Mouse (Mus musculus): ENCODE data around the gene Nrbp1.

Nrbp1 gene

DNA sequence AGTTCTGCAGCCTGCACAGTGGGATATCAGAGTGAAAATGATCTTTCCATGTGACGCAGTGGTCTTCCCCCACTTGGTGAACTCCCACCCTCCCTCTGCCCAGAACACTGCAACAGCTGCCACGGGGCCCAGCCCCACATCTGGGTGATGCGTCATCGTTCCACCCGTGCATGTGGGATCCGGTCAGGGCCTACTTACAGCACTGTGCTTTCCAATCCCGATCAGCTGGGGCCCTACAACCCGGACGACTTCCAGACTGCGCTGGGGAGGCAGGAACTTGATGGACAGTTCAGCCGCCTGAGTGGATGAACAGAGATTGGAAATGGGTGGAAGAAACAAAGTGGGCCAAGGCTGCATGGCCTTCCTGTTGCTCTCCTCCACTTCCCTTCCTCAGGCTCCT lies 17.0 kb downstream of the Nrbp1 start:
- no peak for DNase-seq (ENCODE audit: low read depth, low spot score)

DNA sequence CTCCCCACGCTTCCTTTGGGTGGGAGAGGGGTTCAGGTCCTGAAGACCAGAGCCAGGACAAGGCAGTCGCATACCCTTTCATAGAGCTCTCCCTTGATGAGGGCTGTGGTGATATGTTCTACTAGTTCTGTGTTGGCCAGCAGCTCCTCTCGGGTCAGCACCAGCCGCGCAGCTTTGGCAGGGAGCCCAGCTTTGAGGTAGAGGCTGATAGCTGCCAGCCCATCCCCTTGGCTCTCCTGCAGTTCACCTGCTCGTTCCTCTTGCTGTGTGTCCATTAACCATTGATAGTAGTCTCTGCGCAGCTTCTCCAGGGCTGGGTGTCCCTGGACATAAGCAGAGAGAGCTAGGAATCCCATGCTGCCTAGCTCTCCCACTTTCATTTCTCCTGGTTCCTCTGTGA lies 25.4 kb downstream of the Nrbp1 start:
- DNase-seq (ENCODE audit: low read depth, low spot score), result no peak

DNA sequence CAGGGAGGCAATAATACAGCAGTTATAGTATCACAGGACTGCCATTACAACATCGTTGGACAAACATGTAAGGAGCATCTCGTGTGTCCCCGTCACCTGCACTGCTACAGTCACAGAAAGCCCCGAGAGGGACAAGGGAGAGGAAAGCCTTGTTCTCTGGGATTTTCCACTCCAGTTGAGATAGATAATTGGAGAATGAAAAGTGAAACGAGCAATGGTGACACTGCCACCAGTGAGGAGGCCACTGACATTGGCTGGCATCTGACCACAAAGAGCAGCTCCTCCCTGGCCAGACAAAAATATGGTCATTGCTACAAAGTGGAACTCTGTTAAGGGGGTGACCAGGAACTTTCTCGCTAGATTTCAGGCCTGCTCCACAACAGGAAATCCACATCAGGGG lies 27.0 kb downstream of the Nrbp1 start:
- DNase-seq (ENCODE audit: low read depth, low spot score), result no peak

DNA sequence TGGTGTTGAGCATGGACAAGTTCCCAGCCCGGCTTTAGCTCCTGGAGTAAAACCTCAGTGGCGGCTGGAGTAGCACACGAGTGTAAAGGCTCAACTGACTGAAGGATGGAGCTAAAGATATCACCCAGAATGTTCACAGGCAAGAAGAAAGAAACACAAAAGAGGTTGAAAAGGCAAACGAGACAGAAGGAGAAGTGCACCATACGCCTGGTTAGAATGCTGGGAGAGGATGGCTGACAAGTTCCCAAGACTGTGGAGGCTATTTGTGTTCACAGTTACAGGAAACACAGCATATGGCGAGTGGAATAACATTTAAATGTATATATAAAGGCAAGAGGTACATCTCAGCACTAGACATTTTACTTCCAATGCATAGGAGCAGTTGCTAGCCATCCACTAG lies 32.4 kb downstream of the Nrbp1 start:
- DNase-seq (ENCODE audit: low read depth, low spot score), result peak; percentile 67

DNA sequence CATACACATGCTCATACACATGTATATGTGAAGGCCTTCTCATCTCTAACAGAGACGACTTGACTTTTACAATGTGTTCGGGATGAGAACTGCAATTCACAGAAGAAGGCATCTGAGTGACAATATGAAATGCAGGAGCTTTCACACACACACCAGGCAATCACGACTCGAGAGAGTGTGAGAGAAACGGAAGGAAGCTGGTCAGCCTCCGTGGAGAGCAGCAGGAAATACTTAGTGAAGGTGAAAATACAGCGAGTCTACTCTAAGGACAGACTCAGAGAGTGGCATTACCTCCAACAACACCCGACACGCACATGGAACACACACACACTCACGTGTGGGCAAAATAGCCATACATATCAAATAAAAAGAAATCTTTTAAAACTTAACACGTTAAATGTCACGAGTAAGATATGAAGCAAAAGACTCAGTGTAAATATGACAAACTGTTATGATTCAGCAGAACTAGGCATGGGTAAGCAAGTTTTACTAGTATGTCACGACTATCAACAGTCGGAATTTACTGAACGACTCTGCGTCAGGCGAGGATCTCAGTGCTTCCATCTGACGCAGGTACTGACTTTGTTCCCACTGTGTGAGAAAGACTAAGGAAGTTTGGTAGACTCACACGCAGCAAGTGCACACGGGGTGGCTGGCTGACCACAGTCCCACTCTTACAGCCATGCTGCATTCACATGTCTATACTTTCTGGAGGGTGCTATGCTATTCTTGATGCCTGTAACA lies 38.8 kb downstream of the Nrbp1 start:
- DNase-seq (ENCODE audit: low read depth, low spot score), result no peak

DNA sequence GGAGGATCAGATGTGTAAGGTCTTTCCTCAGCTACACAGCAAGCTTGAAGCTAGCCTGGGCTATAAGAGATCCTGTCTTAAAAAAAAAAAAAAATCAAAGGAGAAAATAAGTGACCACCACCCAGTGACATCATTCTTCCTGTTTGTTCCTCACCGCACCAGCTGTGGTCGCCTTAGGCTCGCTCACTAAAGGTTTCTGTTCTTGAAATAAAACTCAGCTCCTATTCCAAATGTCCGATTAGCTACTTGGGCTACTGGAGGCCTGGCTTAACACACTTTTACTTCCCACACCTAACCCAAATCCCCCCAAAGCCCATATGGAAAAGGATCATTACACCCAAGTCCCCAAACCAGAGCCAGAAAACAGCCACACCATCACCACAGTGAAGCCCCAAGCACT lies 47.6 kb downstream of the Nrbp1 start:
- DNase-seq (ENCODE audit: low read depth, low spot score), result no peak

DNA sequence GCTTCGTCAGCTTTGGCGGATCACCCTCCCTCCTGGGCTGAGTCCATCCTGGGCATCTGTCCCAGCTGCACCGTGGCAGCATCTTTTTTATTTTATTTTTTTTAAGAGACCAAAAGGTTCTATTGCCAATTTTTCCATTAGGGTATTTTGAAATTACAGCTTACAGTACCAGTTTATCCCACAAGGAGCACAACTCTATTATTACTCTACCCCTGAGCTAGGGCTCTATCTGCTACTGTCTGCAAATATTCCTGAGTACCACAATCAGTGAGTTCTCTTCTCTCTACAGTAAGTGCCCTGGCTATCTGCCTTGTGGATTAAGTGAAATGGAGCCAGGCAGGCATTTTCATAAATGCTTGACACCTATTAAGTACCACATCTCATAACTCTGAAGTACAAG lies 48.0 kb downstream of the Nrbp1 start:
- no peak for DNase-seq (ENCODE audit: low read depth, low spot score)

DNA sequence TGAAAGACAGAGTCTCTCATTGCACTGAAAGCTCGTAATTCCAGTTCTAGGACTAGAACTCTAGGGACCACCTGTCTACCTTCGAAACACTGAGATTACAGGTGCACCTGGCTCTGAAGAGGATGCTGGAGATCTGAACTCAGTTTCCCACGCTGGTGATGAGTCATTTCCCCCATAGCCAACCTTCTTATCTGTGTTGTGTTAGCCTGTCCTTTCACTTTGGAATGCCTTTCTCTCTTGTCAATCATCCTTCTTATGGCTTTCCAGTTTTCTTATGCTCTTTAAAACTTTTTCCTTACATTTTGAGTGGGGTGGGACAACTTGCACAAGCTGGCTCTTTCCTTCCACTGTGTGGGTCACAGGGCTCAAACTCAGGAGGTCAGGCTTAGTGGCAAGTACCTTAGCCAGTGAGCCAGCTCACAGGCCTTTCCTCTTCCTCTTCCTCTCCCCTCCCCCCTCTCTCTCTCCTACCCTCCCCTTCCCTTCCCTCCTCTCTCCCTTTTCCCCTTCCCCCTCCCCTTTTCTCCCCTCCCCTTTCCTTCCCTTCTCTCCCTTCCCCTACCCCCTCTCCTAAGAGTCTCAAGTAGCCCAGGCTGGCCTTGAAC lies 49.1 kb downstream of the Nrbp1 start:
- DNase-seq (ENCODE audit: low read depth, low spot score), result no peak

DNA sequence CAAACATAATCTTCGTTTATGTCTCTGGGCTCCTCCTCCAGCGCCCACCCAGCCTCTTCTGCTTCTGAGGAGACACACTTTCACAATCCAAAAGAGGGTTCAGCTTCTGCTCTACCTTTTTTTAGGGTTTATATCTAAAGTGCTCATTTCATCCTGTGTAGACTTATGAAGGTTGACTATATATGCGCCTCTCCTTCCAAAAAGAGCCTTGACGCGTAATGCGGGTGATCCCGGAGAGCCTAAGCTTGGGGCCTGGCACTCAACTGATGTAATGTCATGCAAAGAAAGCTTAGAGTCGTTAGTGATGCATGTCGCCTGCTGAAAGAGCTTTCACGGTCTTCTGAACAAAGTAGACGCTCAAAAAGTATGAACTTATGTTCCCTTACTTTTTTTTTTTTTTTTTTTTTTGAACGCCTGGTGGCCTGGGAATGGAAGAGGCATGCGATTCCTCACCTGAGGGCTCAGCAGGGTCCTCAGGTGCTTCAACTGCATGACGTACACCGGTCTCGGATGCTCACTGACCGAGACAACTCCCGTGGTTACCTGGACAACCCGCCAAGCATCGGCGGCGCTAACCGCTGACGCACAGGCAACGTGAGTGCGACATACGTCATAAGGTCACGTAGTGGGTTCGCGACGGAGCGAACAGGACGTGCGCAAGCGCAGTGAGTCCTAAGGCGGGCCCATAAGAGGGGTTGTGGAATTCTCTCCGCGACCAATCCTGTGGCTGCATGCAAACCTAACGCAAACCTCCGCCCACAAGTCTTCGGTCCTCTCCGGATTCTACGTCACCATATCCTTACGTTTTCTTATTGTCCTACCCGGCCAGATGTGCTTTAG lies 50.1 kb downstream of the Nrbp1 start, which contains the start of gene Ift172:
Gene Ift172 (minus strand): TSS at position 596 of the 840 bp plus-strand sequence.
- DNase-seq (ENCODE audit: low read depth, low spot score), result peak; percentile 100

DNA sequence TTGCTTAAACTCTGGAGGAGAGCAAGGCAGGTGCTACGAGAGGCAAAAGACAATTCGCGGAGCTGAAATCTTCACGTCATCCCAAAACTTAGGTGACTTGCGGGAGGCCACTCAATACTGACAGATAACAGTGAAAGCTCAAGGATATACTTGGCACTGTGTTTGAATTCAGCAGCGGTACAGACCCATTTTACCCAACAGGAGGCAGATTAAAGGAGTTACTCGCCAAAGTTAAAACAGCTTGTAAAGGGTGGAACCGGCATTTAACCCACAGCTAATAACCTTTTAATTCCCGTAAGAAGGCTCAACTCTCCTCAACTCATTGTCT lies 50.7 kb downstream of the Nrbp1 start:
- DNase-seq (ENCODE audit: low read depth, low spot score), result no peak

DNA sequence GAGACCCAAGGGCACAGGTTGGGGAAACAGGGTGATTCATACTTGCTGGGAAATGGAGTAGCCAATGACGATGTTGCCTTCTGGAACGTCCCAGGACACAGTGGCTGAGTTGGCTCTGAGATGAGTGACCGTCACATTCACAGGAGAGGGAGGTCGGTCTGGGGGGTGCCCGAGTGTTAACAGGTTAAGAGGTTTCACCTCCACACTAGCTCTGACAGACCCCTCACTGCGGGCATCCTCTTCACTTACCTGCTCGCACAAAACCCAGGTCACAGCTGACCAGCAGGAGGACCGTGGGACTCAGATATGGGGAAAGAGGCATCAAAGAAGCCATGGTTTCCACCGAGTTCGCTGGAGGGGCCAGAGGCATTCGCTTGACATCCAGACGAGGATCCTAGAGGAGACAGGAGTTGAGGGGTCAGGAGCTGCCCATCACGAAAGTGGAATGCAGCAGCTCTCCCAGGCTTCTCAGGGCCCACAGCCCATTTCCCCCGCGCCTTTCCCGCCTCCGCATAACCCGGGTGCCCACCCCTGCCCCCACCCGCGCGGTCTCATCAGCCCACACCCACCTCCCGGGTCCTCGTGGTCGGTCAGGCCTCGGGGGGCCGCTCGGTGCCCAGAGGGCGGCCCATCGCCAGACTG lies 54.4 kb downstream of the Nrbp1 start:
- DNase-seq (ENCODE audit: low read depth, low spot score), result no peak

DNA sequence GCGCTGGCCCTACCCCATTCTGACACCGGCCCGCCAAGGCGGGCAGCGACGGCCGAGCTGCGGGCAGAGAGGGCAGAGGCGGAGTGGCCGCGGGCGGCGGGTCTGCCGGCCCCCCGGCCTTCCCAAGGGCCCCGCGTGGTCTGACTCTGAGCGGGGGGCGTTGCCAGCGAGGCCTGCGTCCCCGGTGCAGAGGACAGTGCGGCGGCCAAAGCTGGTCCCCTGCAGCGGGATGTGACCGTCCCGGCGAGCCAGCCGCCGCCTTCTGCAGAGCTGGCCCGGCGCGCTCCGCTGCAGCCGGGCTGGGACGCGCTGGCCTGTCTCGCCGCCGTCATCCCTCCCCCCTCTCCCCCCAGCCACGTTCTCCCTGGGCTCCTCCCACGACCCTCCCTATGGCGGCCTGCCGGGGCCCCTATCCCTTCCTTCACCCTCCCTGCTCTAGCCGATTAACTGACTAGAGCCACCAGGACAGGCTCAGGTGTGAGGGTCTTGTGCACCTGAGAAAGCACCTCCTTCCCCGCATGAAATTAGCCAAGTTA lies 55.0 kb downstream of the Nrbp1 start, which contains the start of gene Fndc4:
Gene Fndc4 (minus strand): TSS at position 475 of the 536 bp plus-strand sequence.
- DNase-seq (ENCODE audit: low read depth, low spot score), result peak; percentile 81

DNA sequence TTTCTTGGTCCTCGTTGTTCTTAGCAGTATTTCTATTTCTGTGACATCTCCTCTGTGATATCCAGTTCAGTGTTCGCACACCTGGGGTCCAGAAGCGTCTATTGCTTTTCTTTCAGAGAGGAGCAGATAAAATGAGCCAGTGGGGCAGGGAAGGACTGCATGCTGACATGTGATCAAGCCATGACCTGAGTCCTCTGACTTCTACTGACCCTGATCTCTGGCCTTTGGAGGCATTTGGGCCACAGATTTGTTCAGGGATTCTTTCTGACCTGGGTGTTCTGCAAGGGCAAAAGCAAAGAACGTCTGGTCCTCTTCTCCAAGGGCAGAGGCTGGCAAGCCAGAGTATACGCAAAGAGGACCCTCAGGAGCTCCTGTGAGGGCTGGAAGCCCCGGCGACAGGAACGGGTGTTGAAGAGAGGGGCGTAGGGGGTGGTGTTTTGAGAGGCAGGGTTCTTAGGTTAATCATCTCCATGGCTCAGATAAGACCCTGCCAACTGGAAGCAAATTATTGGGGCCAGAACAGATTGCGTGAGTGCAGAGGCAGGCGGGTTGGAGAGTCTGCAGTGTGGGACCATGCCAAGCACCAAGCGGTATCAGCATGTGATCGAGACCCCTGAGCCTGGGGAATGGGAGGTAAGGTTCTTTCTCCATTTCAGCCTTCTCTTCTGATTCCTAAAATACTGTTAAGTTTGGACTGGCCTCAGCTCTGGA lies 56.5 kb downstream of the Nrbp1 start, which contains the start of gene Gckr:
Gene Gckr (plus strand): TSS at position 397 of the 711 bp plus-strand sequence.
- no peak for DNase-seq (ENCODE audit: low read depth, low spot score)

DNA sequence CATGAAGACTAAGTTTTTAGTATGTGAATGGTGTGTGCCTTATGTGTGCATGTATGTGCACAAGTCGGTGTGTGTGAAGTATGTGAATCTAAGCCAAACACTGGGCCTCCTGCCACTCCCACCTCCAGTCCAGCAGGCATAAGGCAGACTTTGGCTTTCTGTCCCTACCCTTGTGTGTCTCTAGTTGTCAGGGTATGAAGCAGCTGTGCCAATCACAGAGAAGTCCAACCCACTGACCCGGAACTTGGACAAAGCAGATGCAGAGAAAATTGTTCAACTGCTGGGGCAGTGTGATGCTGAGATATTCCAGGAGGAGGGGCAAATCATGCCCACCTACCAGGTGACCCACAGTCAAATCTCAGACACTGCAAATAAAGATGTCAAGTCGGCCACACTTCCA lies 57.3 kb downstream of the Nrbp1 start:
- no peak for DNase-seq (ENCODE audit: low read depth, low spot score)

DNA sequence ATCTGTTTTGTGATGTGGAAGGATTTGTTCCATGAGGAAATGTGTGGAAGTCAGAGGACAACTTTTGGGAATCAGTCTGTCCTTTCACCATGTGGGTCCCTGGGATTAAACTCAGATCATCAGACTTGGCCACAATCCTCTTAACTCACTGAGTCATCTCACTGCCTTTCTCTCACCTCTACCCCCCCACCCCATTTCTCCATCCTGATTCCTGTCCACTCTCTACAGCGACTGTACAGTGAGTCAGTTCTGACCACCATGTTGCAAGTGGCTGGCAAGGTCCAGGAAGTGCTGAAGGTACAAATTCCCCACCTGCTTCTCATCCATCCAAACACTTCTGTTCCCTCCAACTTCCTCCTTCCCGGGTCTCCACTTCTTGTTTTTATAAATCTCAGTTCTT lies 57.8 kb downstream of the Nrbp1 start:
- no peak for DNase-seq (ENCODE audit: low read depth, low spot score)
